Mouse (Mus musculus) lung, embryonic 15.5 days (tissue): ENCODE results near the gene Tnfaip2. TPM values are rescaled to one million over a fixed set of nuclear protein-coding genes. Genes with fewer than 3 reads are reported as not detected.

ENCODE experiments used
- ATAC-seq: fragments of 200-750 bp; cut with Nextera tagmentation; 2 replicates; pipeline ENCODE4 v1.8.0; 2017; ENCODE audit warnings: moderate number of reproducible peaks, borderline replicate concordance; ENCODE audit not compliant: low FRiP score, low TSS enrichment; ENCODE audit errors: extremely low read depth
- H3K27ac ChIP-seq: fragments of 300-500 bp; sonication (generic); 2 replicates; pipeline ENCODE4 v1.5.1; 2015; ENCODE audit warnings: moderate library complexity, mild to moderate bottlenecking, inconsistent platforms
- H3K27me3 ChIP-seq: fragments of 300-500 bp; sonication (generic); 2 replicates; pipeline ENCODE4 v1.6.1; 2015; ENCODE audit warnings: inconsistent platforms
- H3K36me3 ChIP-seq: fragments of 300-500 bp; sonication (generic); 2 replicates; pipeline ENCODE4 v1.6.1; 2015; ENCODE audit warnings: inconsistent platforms
- H3K4me1 ChIP-seq: fragments of 300-500 bp; sonication (generic); 2 replicates; pipeline ENCODE4 v1.6.1; 2015; ENCODE audit warnings: inconsistent platforms
- H3K4me2 ChIP-seq: fragments of 300-500 bp; sonication (generic); 2 replicates; pipeline ENCODE4 v1.6.1; 2015; ENCODE audit warnings: inconsistent platforms, mild to moderate bottlenecking, moderate library complexity
- H3K4me3 ChIP-seq: fragments of 300-500 bp; sonication (generic); 2 replicates; pipeline ENCODE4 v1.5.1; 2015; ENCODE audit warnings: mild to moderate bottlenecking, inconsistent platforms
- H3K9ac ChIP-seq: fragments of 300-500 bp; sonication (generic); 2 replicates; pipeline ENCODE4 v1.6.1; 2015; ENCODE audit warnings: inconsistent platforms
- H3K9me3 ChIP-seq: fragments of 300-500 bp; sonication (generic); 2 replicates; pipeline ENCODE4 v1.6.1; 2016; ENCODE audit warnings: inconsistent platforms
- WGBS: fragments of 180-500 bp; shearing (Covaris S2); methylation state at CpG from one replicate; pipeline ENCODE4 v1.1.7; 2015; 5-methylcytosine and 5-hydroxymethylcytosine counted together
- polyA plus RNA-seq: library from polyadenylated mRNA; unstranded; fragments of >200 nt; fragmentation: Nextera tagmentation; extraction: Ambion mirVana; gene quantifications from 2 replicates; pipeline ENCODE4 v1.2.1, GENCODE M21; 2015

Tnfaip2 gene
- polyA plus RNA-seq, 1 experiment from 2014 or later: 4.3 TPM

DNA sequence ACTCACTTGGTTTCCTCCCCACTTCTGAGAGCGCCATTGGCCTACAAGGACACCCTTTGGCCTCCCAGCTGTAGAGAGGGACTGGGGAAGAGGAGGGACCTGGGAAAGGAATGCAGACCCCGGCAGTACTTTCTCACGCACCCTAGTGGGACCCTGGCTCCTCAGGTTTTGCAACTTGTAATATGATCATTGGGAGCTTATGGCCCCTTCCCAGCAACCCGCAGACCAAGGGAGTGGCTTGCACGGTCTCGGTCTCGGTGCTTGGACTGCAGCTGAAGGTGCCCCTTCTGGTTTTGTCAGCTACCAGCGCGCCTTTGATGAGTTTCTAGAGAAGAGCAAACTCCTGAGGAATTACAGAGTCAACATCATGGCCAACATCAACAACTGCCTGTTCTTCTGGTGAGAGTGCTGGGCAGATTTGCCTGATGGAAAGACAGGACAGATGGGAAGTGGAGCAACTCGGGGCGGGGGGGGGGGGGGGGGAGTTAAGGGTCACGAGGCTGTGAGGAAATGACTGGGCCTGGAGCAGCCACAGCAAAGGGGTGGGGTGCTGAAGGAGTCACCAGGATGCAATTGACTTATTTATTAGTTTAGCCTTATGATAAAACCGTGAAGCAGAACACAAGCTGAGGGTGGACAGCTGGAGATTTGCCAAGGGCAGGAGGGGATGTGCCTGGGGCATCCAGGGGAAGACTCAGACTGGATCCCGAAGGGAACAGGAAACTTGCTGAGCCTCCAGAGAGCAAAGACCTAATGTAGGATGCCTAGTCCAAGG lies 6.8 kb downstream of the Tnfaip2 start:
- ATAC-seq: no peak
- Histone ChIP-seq H3K27ac (no peak overlapping the region; the same call in 1 of the 2 replicates), H3K9me3 (no peaks in the 10 kb centered on the region), H3K36me3 (no peaks in the 10 kb centered on the region), H3K4me1 (peaks cover 37% of the 10 kb centered on the region), H3K27me3 (peaks cover 51% of the 10 kb centered on the region), H3K4me2 (peak overlapping the region; percentile 0; the same call in 1 of the 2 replicates), H3K9ac (no peak overlapping the region), H3K4me3 (no peak overlapping the region)
- 18% methylated on average over 12 of the region's 14 CpGs for WGBS

DNA sequence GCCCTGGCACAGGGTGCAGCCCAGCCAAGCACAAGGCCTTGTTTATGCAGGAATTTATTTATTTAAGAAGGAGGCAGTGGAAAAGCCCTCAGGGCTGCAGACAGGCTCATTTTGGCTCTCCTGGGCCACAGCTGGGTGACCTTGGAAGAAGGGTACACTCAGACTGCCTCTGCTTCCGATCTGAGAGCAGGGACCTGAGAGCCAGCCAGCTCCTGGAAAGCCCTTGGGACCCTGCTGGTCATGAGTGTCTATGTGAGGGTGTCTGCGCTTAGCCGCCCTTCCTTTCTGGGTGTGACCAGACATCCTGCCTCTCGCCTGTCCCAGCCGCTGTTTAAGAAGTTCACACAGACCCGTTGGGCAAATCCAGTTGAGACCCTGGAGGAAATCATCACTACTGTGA lies 8.1 kb downstream of the Tnfaip2 start:
- no peak for ATAC-seq
- Histone ChIP-seq H3K4me1 (peaks cover 42% of the 10 kb centered on the region), H3K36me3 (no peaks in the 10 kb centered on the region), H3K9ac (no peak overlapping the region), H3K27ac (peak overlapping the region; percentile 41; the same call in 1 of the 2 replicates), H3K27me3 (peaks cover 39% of the 10 kb centered on the region), H3K4me2 (no peak overlapping the region), H3K9me3 (no peaks in the 10 kb centered on the region), H3K4me3 (no peak overlapping the region)
- WGBS: 33% methylated on average over 6 of the region's 6 CpGs

DNA sequence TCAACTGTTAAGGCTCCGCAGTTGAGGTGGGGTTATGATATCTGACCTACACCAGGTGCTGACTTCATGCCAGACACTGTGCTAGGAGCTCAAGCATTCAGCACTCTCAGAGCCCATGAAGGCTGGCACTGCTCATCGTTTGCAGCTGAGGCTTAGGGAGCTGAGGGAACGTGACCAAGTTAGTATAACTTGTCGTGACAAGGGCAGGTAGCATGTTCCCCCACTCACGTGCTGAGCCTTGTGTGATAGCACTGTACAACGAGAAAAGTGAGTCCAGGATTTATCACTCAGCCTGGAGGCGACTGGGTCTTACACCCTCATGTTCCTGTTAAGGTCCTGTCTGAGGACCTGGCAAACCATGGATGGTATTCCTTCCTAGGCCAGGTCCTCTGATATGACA lies 9.3 kb downstream of the Tnfaip2 start:
- Histone ChIP-seq H3K27ac (no peak overlapping the region), H3K4me1 (peaks cover 33% of the 10 kb centered on the region), H3K9me3 (no peaks in the 10 kb centered on the region), H3K27me3 (peaks cover 27% of the 10 kb centered on the region), H3K9ac (no peak overlapping the region), H3K4me2 (no peak overlapping the region), H3K4me3 (no peak overlapping the region), H3K36me3 (no peaks in the 10 kb centered on the region)
- 78% methylated on average over 7 of the region's 7 CpGs for WGBS
- no peak for ATAC-seq

DNA sequence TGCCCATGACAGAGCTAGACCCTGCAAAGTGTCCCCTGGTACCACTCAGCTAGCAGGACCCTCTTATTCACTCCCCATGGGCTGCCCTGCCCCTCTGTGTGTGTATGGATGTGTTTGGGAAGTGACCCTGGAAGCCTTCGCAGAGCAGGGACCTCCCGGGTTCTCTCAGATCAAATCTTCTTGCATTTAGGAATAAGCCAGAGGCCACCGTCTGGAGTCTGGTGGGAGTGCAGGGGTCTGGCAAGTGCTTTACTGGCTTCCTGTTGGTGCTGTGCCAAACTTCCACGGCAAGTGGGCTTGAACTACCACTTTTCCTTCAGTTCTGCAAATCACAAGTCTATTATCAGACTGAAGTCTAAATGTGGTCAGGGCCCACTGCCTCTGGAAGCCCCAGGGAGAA lies 11.8 kb downstream of the Tnfaip2 start:
- no peak for ATAC-seq
- no peaks in the 10 kb centered on the region for H3K9me3 ChIP-seq
- H3K36me3 ChIP-seq: no peaks in the 10 kb centered on the region
- no peak overlapping the region for H3K9ac ChIP-seq
- peaks cover 4% of the 10 kb centered on the region; the same call in 1 of the 2 replicates for H3K27me3 ChIP-seq
- WGBS: 21% methylated on average over 4 of the region's 4 CpGs
- H3K4me3 ChIP-seq: no peak overlapping the region
- no peak overlapping the region for H3K27ac ChIP-seq
- no peak overlapping the region for H3K4me2 ChIP-seq
- H3K4me1 ChIP-seq: peaks cover 22% of the 10 kb centered on the region

DNA sequence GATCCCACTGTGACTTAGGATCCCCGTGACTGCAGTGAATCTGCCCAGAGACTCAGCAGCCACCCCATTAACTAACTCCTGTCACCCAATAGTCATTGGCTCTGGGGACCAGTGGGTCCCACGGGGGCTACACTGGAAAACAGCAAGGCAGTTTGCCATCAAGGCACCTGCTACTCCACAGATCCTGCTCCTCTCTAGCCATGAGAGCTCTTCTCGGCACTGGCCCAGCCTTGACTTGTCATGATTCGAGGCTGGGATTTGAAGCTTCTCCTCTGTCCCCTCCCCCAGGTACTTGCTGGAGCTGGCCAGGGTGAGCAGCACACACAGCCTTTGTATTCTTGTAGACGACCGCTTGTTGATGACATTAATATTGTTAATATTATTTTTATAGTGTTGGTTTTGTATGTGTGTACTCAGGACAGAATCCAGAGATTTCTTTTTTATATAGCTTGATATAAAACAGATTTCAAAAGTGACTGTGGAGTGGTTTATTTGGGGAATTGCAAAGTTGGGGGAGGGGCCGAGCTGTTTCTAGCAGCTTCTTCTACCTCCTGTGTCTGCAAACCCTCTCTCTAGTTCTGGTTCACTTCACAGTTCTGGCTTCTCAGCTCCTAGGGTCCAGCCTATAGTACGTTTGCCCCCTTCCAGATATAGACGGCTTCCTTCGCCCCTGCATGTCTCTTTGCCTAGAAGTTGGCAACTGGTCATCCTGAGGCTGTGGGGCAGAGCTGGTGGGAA lies 12.4 kb downstream of the Tnfaip2 start:
- H3K4me1 ChIP-seq: peaks cover 15% of the 10 kb centered on the region
- WGBS: 56% methylated on average over 10 of the region's 10 CpGs
- H3K27me3 ChIP-seq: peaks cover 6% of the 10 kb centered on the region; the same call in 1 of the 2 replicates
- H3K4me2 ChIP-seq: no peak overlapping the region
- H3K9me3 ChIP-seq: no peaks in the 10 kb centered on the region
- H3K36me3 ChIP-seq: no peaks in the 10 kb centered on the region
- no peak overlapping the region for H3K27ac ChIP-seq
- ATAC-seq: no peak
- H3K4me3 ChIP-seq: no peak overlapping the region
- no peak overlapping the region for H3K9ac ChIP-seq

DNA sequence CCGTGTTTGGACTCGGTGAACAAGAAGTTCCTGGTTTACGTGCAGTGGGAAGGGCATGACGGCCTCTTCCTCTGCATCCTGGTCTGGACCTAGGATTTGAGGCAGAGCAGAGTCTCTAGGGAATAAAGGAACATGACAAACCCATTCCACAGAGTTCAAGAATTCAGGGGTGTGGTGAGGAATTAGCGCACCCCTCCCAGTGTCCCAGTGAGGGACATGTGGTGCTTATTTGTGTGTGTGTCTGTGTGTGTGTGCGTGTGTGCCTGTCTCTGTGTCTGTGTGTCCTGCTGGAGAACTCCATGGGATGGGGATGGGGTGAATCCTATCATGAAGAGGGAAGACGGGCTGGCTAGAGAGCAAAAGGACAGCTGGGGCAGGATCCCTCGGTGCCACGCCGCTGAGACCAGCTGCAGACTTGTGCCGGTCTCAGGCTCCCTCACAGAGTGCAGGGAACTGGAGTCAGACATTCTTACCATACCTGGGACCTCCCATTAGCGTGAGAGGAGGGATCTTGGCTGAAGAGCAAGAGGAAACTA lies 13.1 kb downstream of the Tnfaip2 start:
- H3K9me3 ChIP-seq: no peaks in the 10 kb centered on the region
- no peak overlapping the region for H3K4me3 ChIP-seq
- no peak overlapping the region for H3K27ac ChIP-seq
- H3K27me3 ChIP-seq: peaks cover 4% of the 10 kb centered on the region; the same call in 1 of the 2 replicates
- no peak for ATAC-seq
- no peak overlapping the region for H3K9ac ChIP-seq
- H3K4me2 ChIP-seq: no peak overlapping the region
- 58% methylated on average over 12 of the region's 12 CpGs for WGBS
- no peaks in the 10 kb centered on the region for H3K36me3 ChIP-seq
- H3K4me1 ChIP-seq: peaks cover 9% of the 10 kb centered on the region

DNA sequence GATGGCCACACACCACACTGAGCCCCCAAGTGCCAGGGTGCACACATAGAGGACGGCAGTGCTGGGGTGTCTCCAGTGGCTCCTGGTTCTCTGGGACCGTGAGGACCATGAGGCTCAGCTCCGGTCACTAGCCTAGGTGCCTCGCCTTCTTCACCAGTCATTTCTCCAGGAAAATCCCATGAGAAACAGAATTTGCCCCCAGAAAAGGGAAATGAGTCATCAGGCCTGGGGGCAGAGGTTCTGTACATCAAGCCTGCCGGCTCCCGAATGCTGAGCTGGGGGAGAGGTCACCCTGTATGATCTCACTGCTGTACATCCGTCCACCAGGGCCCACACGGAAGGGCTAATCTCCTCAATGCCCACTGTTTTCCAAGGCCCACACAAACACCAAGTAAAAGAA lies 13.6 kb downstream of the Tnfaip2 start:
- H3K4me1 ChIP-seq: peaks cover 8% of the 10 kb centered on the region; the same call in 1 of the 2 replicates
- H3K27ac ChIP-seq: no peak overlapping the region
- peaks cover 4% of the 10 kb centered on the region; the same call in 1 of the 2 replicates for H3K27me3 ChIP-seq
- no peak overlapping the region for H3K9ac ChIP-seq
- no peak overlapping the region for H3K4me3 ChIP-seq
- H3K4me2 ChIP-seq: no peak overlapping the region
- no peaks in the 10 kb centered on the region for H3K36me3 ChIP-seq
- no peaks in the 10 kb centered on the region for H3K9me3 ChIP-seq
- 47% methylated on average over 8 of the region's 8 CpGs for WGBS
- ATAC-seq: no peak

DNA sequence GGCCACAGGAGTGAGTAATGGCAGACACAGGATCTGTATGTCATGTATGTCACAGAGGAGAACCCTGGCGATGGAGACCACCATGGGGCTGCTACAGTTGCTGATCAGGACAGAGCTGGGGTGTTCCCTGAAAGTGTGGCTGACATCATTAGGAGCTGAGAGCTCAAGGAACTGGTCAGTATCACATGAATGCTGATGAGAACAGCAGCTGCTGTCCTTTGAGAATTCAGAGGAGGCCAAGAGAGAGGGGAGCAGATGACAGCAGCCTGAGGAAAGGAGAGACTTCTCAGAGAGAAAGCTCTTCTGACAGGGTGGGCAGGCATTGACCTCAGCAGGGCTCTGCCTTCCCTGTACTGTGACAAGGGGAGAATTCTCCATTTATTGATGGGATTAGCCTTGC lies 15.5 kb downstream of the Tnfaip2 start:
- H3K27me3 ChIP-seq: peaks cover 4% of the 10 kb centered on the region; the same call in 1 of the 2 replicates
- H3K4me1 ChIP-seq: peaks cover 16% of the 10 kb centered on the region; the same call in 1 of the 2 replicates
- no peak overlapping the region for H3K27ac ChIP-seq
- no peak overlapping the region for H3K9ac ChIP-seq
- no peaks in the 10 kb centered on the region for H3K9me3 ChIP-seq
- H3K4me2 ChIP-seq: no peak overlapping the region
- H3K36me3 ChIP-seq: no peaks in the 10 kb centered on the region
- WGBS: 72% methylated on average over 1 of the region's 1 CpGs
- no peak overlapping the region for H3K4me3 ChIP-seq
- no peak for ATAC-seq

DNA sequence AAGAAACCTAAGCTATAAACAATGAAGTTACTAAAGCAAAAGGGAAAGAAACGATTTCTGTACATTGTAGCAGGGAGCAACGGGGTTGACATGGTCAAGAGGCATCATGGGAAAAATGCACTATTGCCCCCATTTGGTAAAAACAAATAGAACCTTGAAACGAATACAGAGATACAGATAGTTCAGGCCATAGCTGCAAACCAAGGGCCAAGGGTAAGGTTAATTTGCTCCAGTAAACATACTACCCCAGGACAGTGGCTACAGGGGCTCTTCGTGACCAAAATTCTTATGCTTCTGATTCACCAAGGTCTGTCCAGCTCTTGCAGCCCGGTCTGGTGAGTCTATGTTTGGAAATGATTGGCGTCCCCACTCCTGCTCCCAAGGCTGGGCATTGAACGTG lies 21.3 kb downstream of the Tnfaip2 start:
- no peak for ATAC-seq
- Histone ChIP-seq H3K27me3 (peaks cover 4% of the 10 kb centered on the region; the same call in 1 of the 2 replicates), H3K4me2 (no peak overlapping the region), H3K9ac (no peak overlapping the region), H3K36me3 (no peaks in the 10 kb centered on the region), H3K4me1 (0 out of 2 replicates have a peak, but pooled peaks cover 8% of the 10 kb centered on the region), H3K9me3 (no peaks in the 10 kb centered on the region), H3K4me3 (no peak overlapping the region), H3K27ac (no peak overlapping the region)
- WGBS: 70% methylated on average over 7 of the region's 7 CpGs

DNA sequence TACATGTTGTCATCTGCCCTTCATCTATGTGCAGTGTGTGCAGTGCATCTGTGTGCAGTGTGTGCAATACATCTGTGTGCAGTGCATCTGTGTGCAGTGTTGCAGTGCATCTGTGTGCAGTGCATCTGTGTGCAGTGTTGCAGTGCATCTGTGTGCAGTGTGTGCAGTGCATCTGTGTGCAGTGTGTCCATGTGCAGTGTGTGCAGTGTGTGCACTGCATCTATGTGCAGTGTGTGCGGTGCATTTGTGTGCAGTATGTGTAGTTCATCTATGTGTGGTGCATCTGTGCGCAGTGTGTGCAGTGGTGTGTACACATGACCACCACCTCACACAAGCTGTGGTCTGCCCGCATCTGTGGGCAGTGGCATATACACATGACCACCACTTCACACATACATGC lies 24.1 kb downstream of the Tnfaip2 start:
- Histone ChIP-seq H3K4me2 (no peak overlapping the region), H3K27me3 (no peaks in the 10 kb centered on the region), H3K9me3 (no peaks in the 10 kb centered on the region), H3K27ac (no peak overlapping the region), H3K4me1 (0 out of 2 replicates have a peak, but pooled peaks cover 6% of the 10 kb centered on the region), H3K4me3 (no peak overlapping the region), H3K36me3 (no peaks in the 10 kb centered on the region), H3K9ac (no peak overlapping the region)
- no peak for ATAC-seq
- WGBS: 93% methylated on average over 3 of the region's 3 CpGs

DNA sequence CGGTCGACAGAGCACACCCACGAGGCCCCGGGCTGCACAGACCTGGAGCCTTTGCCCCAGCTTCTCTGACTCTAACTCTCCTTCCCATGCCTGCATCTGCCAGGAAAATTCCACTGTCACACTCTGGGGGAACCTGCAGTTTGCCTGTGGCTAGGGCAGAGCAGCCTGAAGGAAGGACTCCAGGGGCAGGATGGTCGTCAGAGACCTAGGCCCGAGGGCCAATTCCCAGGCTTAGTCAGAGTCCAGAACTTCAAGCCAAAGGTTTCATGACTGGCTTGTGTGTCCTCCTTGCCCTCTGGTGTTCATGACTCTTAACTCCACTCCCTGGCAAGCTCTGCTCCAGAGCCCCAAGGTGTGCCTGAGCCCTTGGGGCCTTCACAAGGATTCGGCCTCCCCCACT lies 25.9 kb downstream of the Tnfaip2 start:
- no peak for ATAC-seq
- WGBS: 77% methylated on average over 7 of the region's 7 CpGs

DNA sequence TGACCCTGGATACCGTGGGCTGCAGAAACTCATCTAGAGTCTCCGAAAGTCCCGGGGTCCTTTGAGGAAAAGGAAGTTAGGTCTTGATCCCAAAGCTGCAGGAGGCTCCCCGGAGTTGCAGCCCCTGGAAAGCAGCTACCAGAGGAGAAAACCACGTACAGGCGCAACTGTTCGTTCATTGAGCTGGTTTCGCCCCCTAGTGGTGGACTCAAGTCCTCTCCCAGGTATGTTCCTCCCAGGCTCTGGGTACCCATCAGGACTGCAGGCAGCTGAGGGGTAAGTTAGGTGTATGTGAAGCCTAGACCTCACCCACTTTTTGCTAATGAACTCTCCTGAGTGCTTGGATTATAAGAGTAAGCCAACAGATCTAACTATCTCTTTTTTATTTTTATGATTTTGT lies 27.2 kb downstream of the Tnfaip2 start:
- H3K4me1 ChIP-seq: no peaks in the 10 kb centered on the region
- no peak overlapping the region for H3K27ac ChIP-seq
- WGBS: 8% methylated on average over 8 of the region's 8 CpGs
- no peak overlapping the region for H3K9ac ChIP-seq
- H3K27me3 ChIP-seq: no peaks in the 10 kb centered on the region
- no peak overlapping the region for H3K4me2 ChIP-seq
- no peak for ATAC-seq
- no peaks in the 10 kb centered on the region for H3K36me3 ChIP-seq
- H3K9me3 ChIP-seq: no peaks in the 10 kb centered on the region
- no peak overlapping the region for H3K4me3 ChIP-seq

More for the DNA sequence above, 25.9 kb downstream of the Tnfaip2 start:
- Histone ChIP-seq H3K27me3 (no peaks in the 10 kb centered on the region), H3K4me1 (no peaks in the 10 kb centered on the region), H3K9ac (no peak overlapping the region), H3K9me3 (no peaks in the 10 kb centered on the region), H3K27ac (no peak overlapping the region), H3K4me3 (no peak overlapping the region), H3K4me2 (no peak overlapping the region), H3K36me3 (no peaks in the 10 kb centered on the region)
